11 mouse cellular contexts compared by ENCODE assay signal in the genomic region with DNA sequence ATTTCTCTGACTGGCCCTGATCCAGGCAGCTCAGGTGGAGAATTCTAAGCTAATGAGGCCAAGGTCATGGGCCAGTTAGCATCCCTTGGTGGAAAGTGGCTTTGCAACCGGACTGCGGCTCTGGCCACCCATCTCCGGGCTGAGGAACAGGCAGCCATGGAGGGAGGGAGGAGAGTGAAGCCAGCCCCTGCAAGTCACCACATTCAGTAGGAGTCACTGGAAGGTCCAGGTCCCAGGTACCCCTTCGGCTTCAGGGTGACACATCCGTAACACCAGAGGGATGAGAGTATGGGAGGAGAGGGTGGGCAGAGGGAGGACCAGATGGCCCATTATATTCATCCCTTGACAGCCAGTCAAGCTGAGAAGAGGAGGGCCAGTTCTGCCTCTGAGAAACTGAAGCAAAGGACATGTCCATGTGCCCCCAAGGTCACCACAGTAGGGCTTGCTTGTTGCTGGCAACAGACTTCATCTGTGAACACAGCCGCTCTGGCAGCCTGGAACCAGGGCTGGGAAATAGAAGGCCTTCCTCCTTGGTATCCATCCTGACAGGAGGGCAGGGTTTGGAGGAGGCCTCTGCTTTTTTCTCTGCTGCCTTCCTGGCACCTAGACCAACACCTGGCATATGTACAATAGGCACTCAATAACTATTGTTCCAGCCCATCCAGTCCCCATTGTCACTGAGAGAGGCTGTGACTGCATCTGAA. TPM values are rescaled to one million over a fixed set of nuclear protein-coding genes. Genes with fewer than 3 reads are reported as not detected.
DNase-seq lines count a peak whose midpoint lies in the region; ATAC-seq lines count a peak whose summit lies in the region.
"Had no signal": no experiment of that assay in that cellular context is flagged by ENCODE, and none has a peak within 500 bp of the region (broad histone marks: within the 10 kb centered on the region; RNA-seq: fewer than 3 reads in every experiment).

No protein-coding gene starts in this region.

- peak overlapping the region; percentile 48 for H3K27ac ChIP-seq in hindbrain, embryonic 14.5 days

- intact Hi-C loops in left cerebral cortex, postnatal 4 days (cut with DNase I): no loop called here

- no peaks in the 10 kb centered on the region for H3K36me3 ChIP-seq in hindbrain, embryonic 14.5 days (replicated peaks; ENCODE audit: control insufficient read depth, insufficient read depth)

- H3K27me3 ChIP-seq in hindbrain, embryonic 14.5 days (ENCODE audit: control insufficient read depth, insufficient read depth, low read length): no peaks in the 10 kb centered on the region

- no peak for ATAC-seq in hindbrain, embryonic 14.5 days (ENCODE audit: low FRiP score)

- 36% methylated on average over 6 of the region's 6 CpGs for WGBS in hindbrain, embryonic 14.5 days

- H3K4me1 ChIP-seq in hindbrain, embryonic 14.5 days (replicated peaks; ENCODE audit: control insufficient read depth, insufficient read depth, low read length): peaks cover 39% of the 10 kb centered on the region

- peak; percentile 30 for DNase-seq in adrenal gland, postnatal 10 days
- DNase-seq in adrenal gland, adult 18-20 months (ENCODE audit: low spot score in 2 of 2): no peak
- DNase-seq in left cerebral cortex, postnatal 4 days: peak; percentile 74
- DNase-seq in left cerebral cortex, adult 18-20 months (ENCODE audit: low spot score in 2 of 2): no peak
- no peak for DNase-seq in hindbrain, embryonic 14.5 days (ENCODE audit: low spot score)
- no peak for DNase-seq in layer of hippocampus, adult 9-11 months
- no peak for DNase-seq in spleen, adult 12 weeks (ENCODE audit: low spot score)
- DNase-seq in kidney, postnatal 10 days: no peak

- no peaks in the 10 kb centered on the region for H3K9me3 ChIP-seq in hindbrain, embryonic 14.5 days (ENCODE audit: control insufficient read depth, low read length)

- H3K4me3 ChIP-seq in hindbrain, embryonic 14.5 days (replicated peaks; ENCODE audit: low read length): no peak overlapping the region
- H3K4me3 ChIP-seq: myocyte had no signal

- no peak overlapping the region for H3K9ac ChIP-seq in hindbrain, embryonic 14.5 days

- no peak overlapping the region for H3K4me2 ChIP-seq in hindbrain, embryonic 14.5 days (replicated peaks)

RNA-seq across cellular contexts. Expression of gene Apol7a, which starts 43.9 kb away (rescaled TPM):
- 1 to 10 TPM; 3.8 to 5.1 TPM for total RNA-seq in adrenal gland, postnatal 10 days (2021)
- total RNA-seq in adrenal gland, adult 18-20 months (2021): under 1 TPM in 1 of 2 experiments, not detected in 1; 0.22 TPM
- total RNA-seq in left cerebral cortex, postnatal 4 days (2021): not detected
- under 1 TPM; 0.23 to 0.30 TPM for total RNA-seq in left cerebral cortex, adult 18-20 months (2021)
- polyA plus RNA-seq in hindbrain, embryonic 14.5 days (2014; fragmentation: Nextera tagmentation; extraction: Ambion mirVana): not detected in 2 replicates
- total RNA-seq: granulocyte monocyte progenitor cell, adult 5-6 weeks had no signal

RNA-seq across cellular contexts. Expression of gene Rbfox2, which starts 48.2 kb away (rescaled TPM):
- 10 to 100 TPM; 64.8 to 89.9 TPM for total RNA-seq in adrenal gland, postnatal 10 days (2021)
- 10 to 100 TPM; 41.0 to 48.5 TPM for total RNA-seq in adrenal gland, adult 18-20 months (2021)
- 100 to 1,000 TPM; 418 to 432 TPM for total RNA-seq in left cerebral cortex, postnatal 4 days (2021)
- total RNA-seq in left cerebral cortex, adult 18-20 months (2021): 100 to 1,000 TPM; 239 to 240 TPM
- polyA plus RNA-seq in hindbrain, embryonic 14.5 days (2014; fragmentation: Nextera tagmentation; extraction: Ambion mirVana): 154 and 164 TPM in 2 replicates

RNA-seq across cellular contexts. Expression of gene Apol9a, which starts 55.9 kb away (rescaled TPM):
- under 1 TPM; 0.30 to 0.58 TPM for total RNA-seq in adrenal gland, postnatal 10 days (2021)
- total RNA-seq in adrenal gland, adult 18-20 months (2021): 1 to 10 TPM in 1 of 2 experiments, under 1 TPM in 1; 0.70 to 2.2 TPM
- total RNA-seq in left cerebral cortex, postnatal 4 days (2021): under 1 TPM in 1 of 2 experiments, not detected in 1; 0.22 TPM
- total RNA-seq in left cerebral cortex, adult 18-20 months (2021): not detected
- 0.26 TPM in 1 of 2 replicates, not detected in the other for polyA plus RNA-seq in hindbrain, embryonic 14.5 days (2014; fragmentation: Nextera tagmentation; extraction: Ambion mirVana)
- total RNA-seq: granulocyte monocyte progenitor cell, adult 5-6 weeks had no signal
- polyA plus RNA-seq: liver, embryonic 16.5 days had no signal

Comparison
In these comparisons a context has a peak if more than half of its experiments do, and no peak if none do; other contexts are left out.
1. DNase-seq: peak in adrenal gland, postnatal 10 days (single experiment) and left cerebral cortex, postnatal 4 days (single experiment); none in adrenal gland, adult 18-20 months (0 of 2), left cerebral cortex, adult 18-20 months (0 of 2), hindbrain, embryonic 14.5 days (single experiment), layer of hippocampus, adult 9-11 months (single experiment), spleen, adult 12 weeks (single experiment) and kidney, postnatal 10 days (single experiment).